Mouse (Mus musculus): Measurements from ENCODE around the gene Tmsb10. TPM values are rescaled to one million over a fixed set of nuclear protein-coding genes. Genes with fewer than 3 reads are reported as not detected.

Gene Tmsb10
- polyA plus RNA-seq, 1 experiment = 494 TPM

DNA sequence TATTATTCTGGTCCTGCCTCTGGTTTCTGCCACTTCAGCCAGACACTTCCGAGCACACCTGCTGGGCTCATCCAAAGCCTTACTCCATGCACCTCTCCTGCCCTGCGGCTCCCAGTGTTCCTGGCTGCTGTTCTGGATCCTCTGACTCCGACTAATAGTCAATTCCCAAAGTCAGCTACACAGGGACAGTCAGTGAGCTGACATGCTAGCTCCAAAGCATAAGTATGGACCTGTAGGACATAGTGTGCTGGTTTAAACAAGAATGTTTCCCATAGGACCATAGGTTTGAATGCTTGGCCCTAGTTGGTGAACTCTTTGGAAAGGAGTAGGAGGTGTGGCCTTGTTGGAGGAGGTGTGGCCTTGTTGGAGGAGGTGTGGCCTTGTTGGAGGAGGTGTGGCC, 37.5 kb downstream of the Tmsb10 start:
- TF ChIP-seq GATA1 (IDR thresholded peaks at IDR 0.05; ENCODE audit: borderline replicate concordance, low read length) = no peak
- no peak for TF ChIP-seq FLI1 (IDR thresholded peaks at IDR 0.05; ENCODE audit: low read length)
- Histone ChIP-seq H3K4me3 (replicated peaks) (no peak overlapping the region), H3K36me3 (replicated peaks; ENCODE audit: low read length) (no peaks in the 10 kb centered on the region), H3K4me1 (0 out of 2 replicates have a peak, but pooled peaks cover 4% of the 10 kb centered on the region), H3K9me3 (peaks cover 20% of the 10 kb centered on the region), H3K27me3 (replicated peaks) (peaks cover 6% of the 10 kb centered on the region)

DNA sequence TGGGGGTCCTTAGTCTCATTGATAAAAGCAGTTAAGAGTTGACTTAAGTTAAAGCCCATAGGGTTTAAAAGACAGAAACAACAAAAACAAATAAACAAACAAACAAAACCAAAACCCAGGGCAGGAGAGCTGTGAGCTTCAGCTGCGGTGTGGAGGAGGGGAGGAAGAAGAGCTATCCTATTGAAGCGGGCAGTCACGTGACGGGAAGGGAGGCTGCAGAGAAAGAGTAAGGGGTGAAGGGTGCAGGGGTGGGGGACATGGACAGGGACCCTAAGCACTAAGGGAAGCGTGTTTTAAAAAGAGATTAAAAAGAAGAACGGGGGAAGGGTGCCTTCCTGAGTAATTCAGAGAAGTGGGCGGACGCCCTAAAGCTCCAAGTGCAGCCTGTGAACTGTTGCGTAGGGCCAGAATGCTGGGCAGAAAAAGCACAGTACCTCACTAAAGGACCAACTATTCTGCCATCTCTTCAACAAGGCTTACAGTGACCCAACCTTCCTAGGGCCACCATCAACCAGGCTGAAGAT, 40.0 kb downstream of the Tmsb10 start:
- no peak overlapping the region for H3K4me3 ChIP-seq (replicated peaks)
- no peaks in the 10 kb centered on the region for H3K36me3 ChIP-seq (replicated peaks; ENCODE audit: low read length)
- TF ChIP-seq GATA1 (IDR thresholded peaks at IDR 0.05; ENCODE audit: borderline replicate concordance, low read length) (no peak), FLI1 (IDR thresholded peaks at IDR 0.05; ENCODE audit: low read length) (no peak)

DNA sequence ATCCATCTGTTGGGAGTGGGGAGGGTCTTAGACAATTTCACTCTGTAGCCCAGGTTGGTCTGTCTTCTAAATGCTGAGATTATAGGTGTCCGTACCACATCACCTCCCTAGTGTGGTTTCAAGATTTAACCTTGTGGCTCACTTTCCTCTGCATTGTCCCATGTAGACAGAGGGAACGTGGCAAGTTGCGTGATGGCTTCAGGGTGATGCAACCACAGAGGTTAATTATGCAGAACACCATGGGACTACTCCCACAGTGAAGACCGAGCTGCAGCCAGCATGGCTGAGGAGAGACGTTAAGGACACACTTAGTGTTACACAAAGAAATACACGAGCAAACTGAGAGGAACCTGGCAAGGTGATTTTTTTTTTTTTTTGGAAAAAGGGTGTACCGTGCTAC, 42.2 kb downstream of the Tmsb10 start:
- Histone ChIP-seq H3K4me1 (0 out of 2 replicates have a peak, but pooled peaks cover 6% of the 10 kb centered on the region), H3K4me3 (replicated peaks) (no peak overlapping the region), H3K9me3 (peaks cover 6% of the 10 kb centered on the region), H3K36me3 (replicated peaks; ENCODE audit: low read length) (no peaks in the 10 kb centered on the region), H3K27me3 (replicated peaks) (peaks cover 18% of the 10 kb centered on the region)
- no peak for TF ChIP-seq FLI1 (IDR thresholded peaks at IDR 0.05; ENCODE audit: low read length)
- TF ChIP-seq GATA1 (IDR thresholded peaks at IDR 0.05; ENCODE audit: borderline replicate concordance, low read length) = no peak

More for the DNA sequence above, 40.0 kb downstream of the Tmsb10 start:
- H3K9me3 ChIP-seq = peaks cover 10% of the 10 kb centered on the region
- peaks cover 9% of the 10 kb centered on the region for H3K27me3 ChIP-seq (replicated peaks)
- 0 out of 2 replicates have a peak, but pooled peaks cover 4% of the 10 kb centered on the region for H3K4me1 ChIP-seq

DNA sequence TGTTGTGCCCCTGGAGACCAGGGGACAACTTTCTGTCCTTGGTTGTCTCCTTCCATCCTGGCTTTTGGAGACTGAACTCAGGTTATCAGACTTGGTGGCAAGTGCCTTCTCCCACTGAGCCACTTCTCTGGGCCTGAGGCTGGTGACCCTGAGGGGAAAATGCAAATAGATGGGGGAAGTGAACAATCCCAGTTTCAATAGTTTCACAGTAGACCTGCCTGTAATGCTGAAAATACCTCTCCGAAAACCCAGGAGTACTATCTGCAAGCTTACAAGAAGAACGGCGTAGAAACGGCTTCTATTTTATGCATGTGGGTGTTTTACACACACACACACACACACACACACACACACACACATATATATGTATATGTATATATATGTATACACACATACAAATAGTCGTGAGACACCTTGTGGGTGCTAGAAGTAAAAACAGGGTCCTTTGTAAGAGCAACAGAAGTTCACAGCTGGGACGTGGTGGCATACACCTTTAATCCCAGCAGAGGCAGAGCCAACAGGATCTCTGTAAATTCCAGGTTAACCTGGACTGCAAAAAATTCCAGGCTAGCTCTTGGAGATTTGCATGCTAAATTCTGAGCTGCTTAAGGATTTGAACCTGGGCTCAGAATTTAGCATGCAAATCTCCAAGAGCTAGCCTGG, 44.3 kb downstream of the Tmsb10 start:
- 0 out of 2 replicates have a peak, but pooled peaks cover 7% of the 10 kb centered on the region for H3K4me1 ChIP-seq
- TF ChIP-seq GATA1 (IDR thresholded peaks at IDR 0.05; ENCODE audit: borderline replicate concordance, low read length) (no peak), FLI1 (IDR thresholded peaks at IDR 0.05; ENCODE audit: low read length) (no peak)
- H3K9me3 ChIP-seq = peaks cover 5% of the 10 kb centered on the region
- H3K4me3 ChIP-seq (replicated peaks) = no peak overlapping the region
- H3K27me3 ChIP-seq (replicated peaks) = peaks cover 19% of the 10 kb centered on the region
- H3K36me3 ChIP-seq (replicated peaks; ENCODE audit: low read length) = no peaks in the 10 kb centered on the region

DNA sequence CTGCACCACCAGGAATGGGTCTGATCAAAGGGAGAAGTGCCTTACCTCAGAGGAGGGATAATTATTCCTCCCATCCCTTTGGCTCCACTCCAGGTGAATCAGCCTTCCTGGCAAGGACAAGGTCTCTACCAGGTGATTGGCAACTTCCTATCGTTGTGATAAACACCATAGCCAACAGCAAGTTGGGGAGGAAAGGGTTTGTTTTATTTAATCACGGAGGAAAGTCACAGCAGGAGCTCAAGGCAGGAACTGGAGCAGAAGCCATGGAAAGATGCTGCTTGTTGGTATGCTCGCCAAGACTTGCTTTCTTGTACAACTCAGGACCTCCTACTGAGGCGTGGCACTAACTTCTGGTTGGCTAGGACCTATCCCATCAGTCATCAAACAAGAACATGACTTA, 47.3 kb downstream of the Tmsb10 start:
- H3K4me3 ChIP-seq (replicated peaks) = no peak overlapping the region
- peaks cover 5% of the 10 kb centered on the region for H3K9me3 ChIP-seq
- H3K27me3 ChIP-seq (replicated peaks) = peaks cover 32% of the 10 kb centered on the region
- TF ChIP-seq GATA1 (IDR thresholded peaks at IDR 0.05; ENCODE audit: borderline replicate concordance, low read length) (no peak), FLI1 (IDR thresholded peaks at IDR 0.05; ENCODE audit: low read length) (no peak)
- H3K36me3 ChIP-seq (replicated peaks; ENCODE audit: low read length) = no peaks in the 10 kb centered on the region
- 0 out of 2 replicates have a peak, but pooled peaks cover 4% of the 10 kb centered on the region for H3K4me1 ChIP-seq

Other genes with a start within 250 kb of the Tmsb10 start
- 0.12 TPM in 1 of 2 replicates, not detected in the other for gene Tcf7l1, start 169.5 kb downstream of the Tmsb10 start, polyA plus RNA-seq (2012; ENCODE audit: insufficient read depth, low replicate concordance)
- gene Kcmf1, start 58.8 kb downstream of the Tmsb10 start, polyA plus RNA-seq (2012; ENCODE audit: insufficient read depth, low replicate concordance) = 10.2 and 91.5 TPM in 2 replicates

Data from megakaryocyte, embryonic 14.5 days (primary cell).